Mouse (Mus musculus): Measurements from ENCODE around the gene Entpd8.

- TF ChIP-seq CTCF (IDR thresholded peaks at IDR 0.05; ENCODE audit: control insufficient read depth, insufficient read depth, insufficient read length) (no peak), CEBPB (IDR thresholded peaks at IDR 0.05; ENCODE audit: low read depth) (no peak)
Measured at GRCm38 (mm10) chr2:25114308-25114707, 34.2 kb downstream of the Entpd8 start.
